31 mouse cellular contexts compared by ENCODE assay signal in genomic region chr1:166944540-166944939, GRCm38 (mm10).
"Had no signal": no experiment of that assay in that cellular context is flagged by ENCODE, and none has a peak within 500 bp of the region (broad histone marks: within the 10 kb centered on the region; RNA-seq: fewer than 3 reads in every experiment).

No protein-coding gene starts in this region.

- H3K27me3 ChIP-seq: limb, embryonic 12.5 days; limb, embryonic 13.5 days; limb, embryonic 15.5 days; liver, embryonic 12.5 days; liver, embryonic 13.5 days; liver, embryonic 15.5 days; lung, embryonic 15.5 days; midbrain, embryonic 12.5 days; midbrain, embryonic 13.5 days; midbrain, embryonic 15.5 days; neural tube, embryonic 12.5 days had no signal

- H3K27ac ChIP-seq: limb, embryonic 10.5 days; limb, embryonic 12.5 days; limb, embryonic 13.5 days; limb, embryonic 15.5 days; liver, embryonic 12.5 days; liver, embryonic 13.5 days; liver, embryonic 14.5 days; liver, embryonic 15.5 days; lung, embryonic 15.5 days; macrophage; midbrain, embryonic 10.5 days; midbrain, embryonic 12.5 days; midbrain, embryonic 13.5 days; midbrain, embryonic 15.5 days; neural tube, embryonic 12.5 days had no signal

- DNase-seq: left cerebral cortex, postnatal 4 days; liver; liver, embryonic 13.5 days; liver, postnatal 0 days; lung, adult 18-20 months; lung, adult 2 months; lung, embryonic 14.5 days; lung, postnatal 10 days; lung, postnatal 14 days; lung, postnatal 36 days; lung, postnatal 4 days; midbrain, embryonic 14.5 days had no signal

- H3K4me2 ChIP-seq: limb, embryonic 12.5 days; limb, embryonic 13.5 days; limb, embryonic 15.5 days; liver, embryonic 11.5 days; liver, embryonic 12.5 days; liver, embryonic 13.5 days; liver, embryonic 15.5 days; lung, embryonic 14.5 days; lung, embryonic 15.5 days; midbrain, embryonic 11.5 days; midbrain, embryonic 12.5 days; midbrain, embryonic 13.5 days; midbrain, embryonic 15.5 days; neural tube, embryonic 12.5 days had no signal

- H3K4me1 ChIP-seq: limb, embryonic 12.5 days; limb, embryonic 13.5 days; limb, embryonic 15.5 days; liver, embryonic 12.5 days; liver, embryonic 13.5 days; liver, embryonic 15.5 days; lung, embryonic 15.5 days; megakaryocyte, embryonic 14.5 days; midbrain, embryonic 10.5 days; midbrain, embryonic 13.5 days; midbrain, embryonic 15.5 days had no signal

- ATAC-seq: liver, embryonic 12.5 days; liver, postnatal 0 days; lung, postnatal 0 days; midbrain, embryonic 13.5 days; midbrain, embryonic 15.5 days; midbrain, embryonic 16.5 days had no signal

- H3K9ac ChIP-seq: limb, embryonic 12.5 days; limb, embryonic 13.5 days; limb, embryonic 15.5 days; liver, embryonic 12.5 days; liver, embryonic 13.5 days; liver, embryonic 14.5 days; liver, embryonic 15.5 days; liver, postnatal 0 days; lung, embryonic 14.5 days; lung, embryonic 15.5 days; midbrain, embryonic 12.5 days; midbrain, embryonic 13.5 days; midbrain, embryonic 15.5 days; neural tube, embryonic 12.5 days had no signal

- H3K4me3 ChIP-seq: limb, embryonic 10.5 days; limb, embryonic 12.5 days; limb, embryonic 13.5 days; limb, embryonic 15.5 days; liver, embryonic 12.5 days; liver, embryonic 13.5 days; liver, embryonic 15.5 days; lung, embryonic 15.5 days; megakaryocyte, embryonic 14.5 days; midbrain, embryonic 10.5 days; midbrain, embryonic 12.5 days; midbrain, embryonic 13.5 days; midbrain, embryonic 15.5 days; neural tube, embryonic 12.5 days had no signal

- H3K9me3 ChIP-seq: limb, embryonic 10.5 days; limb, embryonic 12.5 days; limb, embryonic 13.5 days; limb, embryonic 15.5 days; liver, embryonic 12.5 days; liver, embryonic 13.5 days; liver, embryonic 15.5 days; lung, embryonic 15.5 days; megakaryocyte, embryonic 14.5 days; midbrain, embryonic 10.5 days; midbrain, embryonic 12.5 days; midbrain, embryonic 13.5 days; midbrain, embryonic 15.5 days; neural tube, embryonic 12.5 days had no signal

- H3K36me3 ChIP-seq: limb, embryonic 10.5 days; limb, embryonic 12.5 days; limb, embryonic 13.5 days; limb, embryonic 15.5 days; liver, embryonic 12.5 days; liver, embryonic 13.5 days; liver, embryonic 15.5 days; lung, embryonic 15.5 days; midbrain, embryonic 10.5 days; midbrain, embryonic 12.5 days; midbrain, embryonic 13.5 days; midbrain, embryonic 15.5 days; neural tube, embryonic 12.5 days had no signal
